In the genomic region with DNA sequence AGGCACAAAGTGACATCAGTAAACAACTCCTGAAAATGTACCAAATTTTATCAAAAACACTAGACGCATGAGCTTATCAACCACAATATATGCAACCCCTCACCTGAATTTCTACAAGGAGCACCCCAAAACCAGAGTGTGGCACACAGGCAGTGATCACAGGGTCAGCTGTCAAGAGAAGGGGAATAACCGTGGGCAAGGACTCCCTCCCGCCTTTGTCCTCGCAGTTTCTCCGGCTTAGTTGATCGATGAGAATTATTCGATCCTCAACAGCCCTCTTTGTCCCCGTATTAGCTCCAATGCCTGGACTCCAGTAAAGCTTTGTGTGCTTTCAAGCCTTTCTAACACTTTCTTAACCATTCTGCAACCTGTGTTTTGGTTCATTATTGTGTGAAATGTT, we compare ENCODE assay signal across 9 mouse cellular contexts. TPM values are rescaled to one million over a fixed set of nuclear protein-coding genes. Genes with fewer than 3 reads are reported as not detected.
DNase-seq lines count a peak whose midpoint lies in the region; ATAC-seq and TF ChIP-seq lines count a peak whose summit lies in the region.
"Had no signal": no experiment of that assay in that cellular context is flagged by ENCODE, and none has a peak within 500 bp of the region (broad histone marks: within the 10 kb centered on the region; RNA-seq: fewer than 3 reads in every experiment).

No protein-coding gene starts in this region.

- no peak overlapping the region for H3K9ac ChIP-seq in kidney, embryonic 14.5 days (ENCODE audit: low read depth, low read length)
- H3K9ac ChIP-seq in hindbrain, embryonic 16.5 days (ENCODE audit: low read depth, low read length), result peak overlapping the region; percentile 79
- peak overlapping the region; percentile 90 for H3K9ac ChIP-seq in midbrain, postnatal 0 days (replicated peaks; ENCODE audit: low read length, poor library complexity, severe bottlenecking)

- H3K27me3 ChIP-seq in kidney, embryonic 14.5 days (ENCODE audit: control insufficient read depth, insufficient read depth, low read length), result no peaks in the 10 kb centered on the region
- no peaks in the 10 kb centered on the region for H3K27me3 ChIP-seq in embryonic facial prominence, embryonic 10.5 days (replicated peaks; ENCODE audit: low read depth, poor library complexity, severe bottlenecking)
- no peaks in the 10 kb centered on the region for H3K27me3 ChIP-seq in hindbrain, embryonic 16.5 days (replicated peaks; ENCODE audit: control insufficient read depth, insufficient read depth, low read length)
- no peaks in the 10 kb centered on the region for H3K27me3 ChIP-seq in midbrain, postnatal 0 days (ENCODE audit: insufficient read depth, low read length)

- H3K4me1 ChIP-seq in kidney, embryonic 14.5 days (ENCODE audit: control insufficient read depth, insufficient read depth, low read length), result 0 out of 2 replicates have a peak, but pooled peaks cover 5% of the 10 kb centered on the region
- peaks cover 34% of the 10 kb centered on the region for H3K4me1 ChIP-seq in embryonic facial prominence, embryonic 10.5 days
- H3K4me1 ChIP-seq in hindbrain, embryonic 16.5 days (ENCODE audit: control insufficient read depth, insufficient read depth, low read depth, low read length), result peaks cover 16% of the 10 kb centered on the region
- peaks cover 12% of the 10 kb centered on the region for H3K4me1 ChIP-seq in midbrain, postnatal 0 days (ENCODE audit: insufficient read depth, low read length)

- H3K9me3 ChIP-seq in kidney, embryonic 14.5 days (ENCODE audit: control insufficient read depth, low read length), result no peaks in the 10 kb centered on the region
- no peaks in the 10 kb centered on the region for H3K9me3 ChIP-seq in embryonic facial prominence, embryonic 10.5 days
- no peaks in the 10 kb centered on the region for H3K9me3 ChIP-seq in hindbrain, embryonic 16.5 days (ENCODE audit: control insufficient read depth, low read length)
- H3K9me3 ChIP-seq in midbrain, postnatal 0 days (ENCODE audit: low read length), result no peaks in the 10 kb centered on the region

- H3K4me3 ChIP-seq in kidney, embryonic 14.5 days (ENCODE audit: low read length), result peak overlapping the region; percentile 49
- peak overlapping the region; percentile 75 for H3K4me3 ChIP-seq in embryonic facial prominence, embryonic 10.5 days
- H3K4me3 ChIP-seq in hindbrain, embryonic 16.5 days (ENCODE audit: low read length), result peak overlapping the region; percentile 63
- peak overlapping the region; percentile 51 for H3K4me3 ChIP-seq in midbrain, postnatal 0 days (ENCODE audit: low read depth, low read length)

- H3K36me3 ChIP-seq in kidney, embryonic 14.5 days (ENCODE audit: control insufficient read depth, insufficient read depth, low read length), result no peaks in the 10 kb centered on the region
- H3K36me3 ChIP-seq in embryonic facial prominence, embryonic 10.5 days (replicated peaks), result no peaks in the 10 kb centered on the region; the same call in 1 of the 2 replicates
- H3K36me3 ChIP-seq in hindbrain, embryonic 16.5 days (ENCODE audit: control insufficient read depth, insufficient read depth, low read length), result no peaks in the 10 kb centered on the region
- no peaks in the 10 kb centered on the region for H3K36me3 ChIP-seq in midbrain, postnatal 0 days (ENCODE audit: insufficient read depth, low read length)

- 10% methylated on average over 8 of the region's 8 CpGs for WGBS in kidney, embryonic 14.5 days
- WGBS in embryonic facial prominence, embryonic 10.5 days, result 11% methylated on average over 8 of the region's 8 CpGs
- 2% methylated on average over 8 of the region's 8 CpGs for WGBS in hindbrain, embryonic 16.5 days
- WGBS in midbrain, postnatal 0 days, result 6% methylated on average over 8 of the region's 8 CpGs

- H3K27ac ChIP-seq in kidney, embryonic 14.5 days (ENCODE audit: low read depth, low read length), result no peak overlapping the region
- peak overlapping the region; percentile 88 for H3K27ac ChIP-seq in embryonic facial prominence, embryonic 10.5 days (replicated peaks)
- H3K27ac ChIP-seq in hindbrain, embryonic 16.5 days (ENCODE audit: low read depth, low read length), result peak overlapping the region; percentile 90
- H3K27ac ChIP-seq in midbrain, postnatal 0 days (ENCODE audit: low read depth, low read length), result peak overlapping the region; percentile 88

- ATAC-seq in kidney, embryonic 14.5 days (ENCODE audit: low FRiP score, low TSS enrichment), result no peak
- no peak for ATAC-seq in hindbrain, embryonic 16.5 days
- ATAC-seq in midbrain, postnatal 0 days (ENCODE audit: low FRiP score), result no peak

- H3K4me2 ChIP-seq in kidney, embryonic 14.5 days (replicated peaks; ENCODE audit: low read depth, low read length), result peak overlapping the region; percentile 55
- peak overlapping the region; percentile 74 for H3K4me2 ChIP-seq in hindbrain, embryonic 16.5 days (ENCODE audit: low read length)
- peak overlapping the region; percentile 58 for H3K4me2 ChIP-seq in midbrain, postnatal 0 days (ENCODE audit: low read depth, low read length, poor library complexity, severe bottlenecking)

- no peak for DNase-seq in kidney, adult 9 months
- no peak for DNase-seq in embryonic facial prominence, embryonic 10.5 days (ENCODE audit: low spot score)
- peak; percentile 26 for DNase-seq in midbrain, postnatal 0 days (ENCODE audit: low spot score)
- no peak for DNase-seq in spleen, adult 18-20 months
- no peak for DNase-seq in thymus, postnatal 14 days
- DNase-seq in testis, postnatal 14 days (ENCODE audit: low spot score), result no peak

- TF ChIP-seq CTCF in midbrain, postnatal 0 days (IDR thresholded peaks at IDR 0.05), result no peak

RNA-seq across cellular contexts. Expression of gene Zfp811, which starts 0.8 kb away (rescaled TPM):
- 2.2 and 2.7 TPM in 2 replicates for polyA plus RNA-seq in kidney, embryonic 14.5 days (2014; fragmentation: Nextera tagmentation; extraction: Ambion mirVana)
- polyA plus RNA-seq in embryonic facial prominence, embryonic 10.5 days (2016; fragmentation: Nextera tagmentation; extraction: Ambion mirVana), result 12.0 and 13.3 TPM in 2 replicates
- polyA plus RNA-seq in hindbrain, embryonic 16.5 days (2015; fragmentation: Nextera tagmentation; extraction: Ambion mirVana), result 45.5 and 48.7 TPM in 2 replicates
- 17.9 and 20.9 TPM in 2 replicates for total RNA-seq in midbrain, postnatal 0 days (2014; rRNA removed)
- 22.9 and 26.0 TPM in 2 replicates for polyA plus RNA-seq in midbrain, postnatal 0 days (2015; fragmentation: Nextera tagmentation; extraction: Ambion mirVana)
- total RNA-seq: MEL had no signal

RNA-seq across cellular contexts. Expression of gene Zfp871, which starts 20.8 kb away (rescaled TPM):
- 44.8 and 71.6 TPM in 2 replicates for polyA plus RNA-seq in kidney, embryonic 14.5 days (2014; fragmentation: Nextera tagmentation; extraction: Ambion mirVana)
- 49.7 and 51.9 TPM in 2 replicates for polyA plus RNA-seq in embryonic facial prominence, embryonic 10.5 days (2016; fragmentation: Nextera tagmentation; extraction: Ambion mirVana)
- polyA plus RNA-seq in hindbrain, embryonic 16.5 days (2015; fragmentation: Nextera tagmentation; extraction: Ambion mirVana), result 35.9 and 41.2 TPM in 2 replicates
- 34.5 and 41.4 TPM in 2 replicates for total RNA-seq in midbrain, postnatal 0 days (2014; rRNA removed)
- polyA plus RNA-seq in midbrain, postnatal 0 days (2015; fragmentation: Nextera tagmentation; extraction: Ambion mirVana), result 41.8 and 46.7 TPM in 2 replicates

RNA-seq across cellular contexts. Expression of gene Zfp799, which starts 21.1 kb away (rescaled TPM):
- polyA plus RNA-seq in kidney, embryonic 14.5 days (2014; fragmentation: Nextera tagmentation; extraction: Ambion mirVana), result 19.1 and 24.8 TPM in 2 replicates
- 13.2 and 13.9 TPM in 2 replicates for polyA plus RNA-seq in embryonic facial prominence, embryonic 10.5 days (2016; fragmentation: Nextera tagmentation; extraction: Ambion mirVana)
- polyA plus RNA-seq in hindbrain, embryonic 16.5 days (2015; fragmentation: Nextera tagmentation; extraction: Ambion mirVana), result 13.2 and 17.8 TPM in 2 replicates
- 16.3 and 38.0 TPM in 2 replicates for total RNA-seq in midbrain, postnatal 0 days (2014; rRNA removed)
- 9.0 and 12.6 TPM in 2 replicates for polyA plus RNA-seq in midbrain, postnatal 0 days (2015; fragmentation: Nextera tagmentation; extraction: Ambion mirVana)
- total RNA-seq: MEL had no signal
